Mouse (Mus musculus): ENCODE results near the gene Prkcsh. TPM values are rescaled to one million over a fixed set of nuclear protein-coding genes. Genes with fewer than 3 reads are reported as not detected.

Gene Prkcsh
- polyA plus RNA-seq, 1 experiment from 2014 or later, result 85.5 TPM

DNA sequence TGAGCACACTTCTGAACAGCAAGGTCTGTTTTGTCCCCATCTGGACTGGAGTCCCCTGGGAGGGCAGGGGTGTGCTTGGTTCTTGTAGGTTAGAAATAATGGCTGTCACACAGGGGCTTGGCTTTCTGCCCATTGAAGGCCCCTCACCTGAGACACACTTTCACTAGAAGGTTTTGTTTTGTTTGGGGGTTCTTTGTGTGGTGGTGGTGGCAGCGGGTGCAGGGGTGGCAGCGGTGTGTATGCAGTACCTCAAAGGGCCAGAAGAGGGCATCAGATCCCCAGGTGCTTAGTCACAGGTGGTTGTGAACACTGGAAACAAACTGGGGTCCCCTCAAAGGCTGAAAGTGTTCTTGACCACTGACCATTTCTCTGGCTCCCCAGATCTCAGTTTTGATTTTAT lies 24.6 kb upstream of the Prkcsh start:
- Histone ChIP-seq H3K4me2 (no peak overlapping the region), H3K9ac (ENCODE audit: low read length) (no peak overlapping the region), H3K27me3 (ENCODE audit: control insufficient read depth, insufficient read depth, low read length) (no peaks in the 10 kb centered on the region; the same call in 1 of the 2 replicates), H3K36me3 (ENCODE audit: control insufficient read depth, insufficient read depth, low read length) (no peaks in the 10 kb centered on the region), H3K4me3 (ENCODE audit: low read depth, low read length) (no peak overlapping the region), H3K27ac (ENCODE audit: low read depth, low read length) (no peak overlapping the region), H3K4me1 (ENCODE audit: control insufficient read depth, insufficient read depth, low read length) (no peaks in the 10 kb centered on the region), H3K9me3 (ENCODE audit: control insufficient read depth, low read length) (no peaks in the 10 kb centered on the region)
- DNase-seq (ENCODE audit: low spot score, missing footprints) (no peak), ATAC-seq (ENCODE audit: low FRiP score) (no peak)
- 27% methylated on average over 2 of the region's 2 CpGs for WGBS

DNA sequence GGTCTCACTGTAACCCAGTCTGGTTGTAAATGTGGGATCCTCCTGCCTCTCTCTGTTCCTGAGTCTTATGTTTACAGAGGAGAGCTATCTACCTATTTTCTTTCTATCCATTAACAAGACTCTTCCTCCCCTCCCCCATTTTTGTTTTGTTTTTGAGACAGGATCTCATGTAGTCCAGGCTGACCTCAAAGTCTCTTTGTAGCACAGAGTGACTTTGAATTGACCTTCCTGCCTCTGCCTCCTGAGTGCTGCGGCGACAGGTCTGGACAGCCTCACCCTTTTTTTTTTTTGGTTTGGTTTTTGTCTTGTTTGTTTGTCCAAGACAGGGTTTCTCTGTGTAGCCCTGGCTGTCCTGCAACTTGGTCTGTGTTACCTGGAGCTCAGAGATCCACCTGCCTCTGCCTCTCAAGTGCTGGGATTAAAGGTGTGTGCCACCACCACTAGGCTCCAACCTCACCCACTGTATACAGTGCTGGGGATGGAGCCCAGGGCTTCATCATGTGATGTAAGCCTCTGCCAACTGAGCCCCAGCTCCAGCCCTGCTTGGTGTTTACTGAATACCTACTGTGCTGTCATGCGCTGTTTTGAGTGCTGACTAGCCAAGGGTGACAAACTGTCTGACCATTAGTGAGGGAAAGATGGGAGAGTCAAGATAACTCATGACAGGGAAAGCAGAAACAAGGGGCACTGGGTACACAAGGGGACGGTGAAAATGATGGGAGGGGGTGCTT lies 24.0 kb upstream of the Prkcsh start:
- Histone ChIP-seq H3K4me2 (no peak overlapping the region), H3K36me3 (ENCODE audit: control insufficient read depth, insufficient read depth, low read length) (no peaks in the 10 kb centered on the region), H3K27me3 (ENCODE audit: control insufficient read depth, insufficient read depth, low read length) (no peaks in the 10 kb centered on the region; the same call in 1 of the 2 replicates), H3K27ac (ENCODE audit: low read depth, low read length) (no peak overlapping the region), H3K4me1 (ENCODE audit: control insufficient read depth, insufficient read depth, low read length) (peaks cover under 1% of the 10 kb centered on the region; the same call in 1 of the 2 replicates), H3K4me3 (ENCODE audit: low read depth, low read length) (no peak overlapping the region), H3K9ac (ENCODE audit: low read length) (no peak overlapping the region), H3K9me3 (ENCODE audit: control insufficient read depth, low read length) (no peaks in the 10 kb centered on the region)
- DNase-seq (ENCODE audit: low spot score, missing footprints), result no peak
- ATAC-seq (ENCODE audit: low FRiP score), result no peak
- WGBS, result 90% methylated on average over 4 of the region's 4 CpGs

DNA sequence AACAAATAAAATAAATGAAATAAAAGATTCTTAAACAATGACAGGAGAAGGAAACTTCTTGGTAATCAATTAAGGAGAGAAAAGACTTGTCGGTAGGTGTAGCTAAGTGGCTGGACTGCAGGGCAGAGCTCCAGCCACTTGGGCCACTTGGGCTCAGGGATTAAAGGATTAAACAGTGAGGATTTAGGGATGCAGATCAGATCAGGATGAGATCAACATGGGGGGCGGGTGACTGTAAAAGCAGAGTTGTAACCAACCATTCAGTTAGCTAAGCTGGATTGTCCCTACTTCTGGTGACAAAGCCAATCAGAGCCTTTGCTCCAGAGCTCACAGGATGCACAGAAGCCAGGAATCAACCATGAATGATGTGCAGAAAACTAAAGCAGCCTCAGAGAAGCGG lies 18.7 kb upstream of the Prkcsh start:
- Histone ChIP-seq H3K36me3 (ENCODE audit: control insufficient read depth, insufficient read depth, low read length) (no peaks in the 10 kb centered on the region), H3K4me3 (ENCODE audit: low read depth, low read length) (no peak overlapping the region), H3K27ac (ENCODE audit: low read depth, low read length) (no peak overlapping the region), H3K9ac (ENCODE audit: low read length) (no peak overlapping the region), H3K9me3 (ENCODE audit: control insufficient read depth, low read length) (no peaks in the 10 kb centered on the region), H3K27me3 (ENCODE audit: control insufficient read depth, insufficient read depth, low read length) (peaks cover 33% of the 10 kb centered on the region), H3K4me2 (no peak overlapping the region), H3K4me1 (ENCODE audit: control insufficient read depth, insufficient read depth, low read length) (peaks cover 16% of the 10 kb centered on the region)
- no peak for DNase-seq (ENCODE audit: low spot score, missing footprints)
- ATAC-seq (ENCODE audit: low FRiP score), result peak; percentile 35; the same call in 1 of the 2 replicates
- 4% methylated on average over 3 of the region's 3 CpGs for WGBS

DNA sequence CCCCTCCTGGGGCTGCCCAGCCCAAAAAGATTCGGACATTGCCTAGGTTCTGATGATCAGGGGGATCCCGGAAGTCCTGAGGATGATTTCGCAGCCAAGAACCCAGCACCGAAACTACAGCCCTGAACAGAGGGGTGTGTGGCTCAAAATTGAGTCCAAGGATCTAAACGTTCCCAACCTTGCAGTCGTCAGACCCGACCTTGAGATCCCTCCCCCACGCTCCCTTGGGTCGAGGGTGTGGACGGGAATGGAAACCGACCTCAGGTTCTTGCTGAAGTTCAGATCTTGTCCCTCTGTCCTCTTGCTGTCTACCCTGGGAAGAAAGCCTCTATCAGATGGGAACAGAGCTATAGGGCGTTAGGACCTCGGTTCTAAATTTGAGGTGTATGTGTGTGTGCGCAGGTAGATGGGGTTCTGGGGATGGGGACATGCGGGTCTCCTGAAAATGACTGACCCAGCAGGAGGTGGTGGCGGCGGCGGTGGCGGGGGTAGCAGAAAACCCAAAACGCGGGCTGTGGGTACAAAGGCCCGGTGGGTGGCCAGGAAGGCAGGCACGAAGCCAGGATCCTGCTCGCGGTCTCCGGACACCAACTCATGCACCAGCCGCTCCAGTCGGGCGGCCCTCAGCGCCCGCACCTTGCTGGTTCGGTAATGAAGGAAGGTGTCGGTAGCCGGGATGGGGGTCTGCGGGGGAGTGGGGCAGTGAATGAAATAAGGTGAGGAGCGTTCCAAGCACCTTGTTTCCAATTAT lies 14.8 kb upstream of the Prkcsh start:
- DNase-seq (ENCODE audit: low spot score, missing footprints) (no peak), ATAC-seq (ENCODE audit: low FRiP score) (no peak)
- H3K4me3 ChIP-seq (ENCODE audit: low read depth, low read length), result 0 out of 2 replicates have a peak overlapping the region, but pooled peaks have one; percentile 9
- H3K27me3 ChIP-seq (ENCODE audit: control insufficient read depth, insufficient read depth, low read length), result peaks cover 65% of the 10 kb centered on the region
- H3K4me2 ChIP-seq, result peak overlapping the region; percentile 73
- WGBS, result 9% methylated on average over 36 of the region's 36 CpGs
- H3K4me1 ChIP-seq (ENCODE audit: control insufficient read depth, insufficient read depth, low read length), result peaks cover 29% of the 10 kb centered on the region
- no peak overlapping the region for H3K9ac ChIP-seq (ENCODE audit: low read length)
- H3K9me3 ChIP-seq (ENCODE audit: control insufficient read depth, low read length), result no peaks in the 10 kb centered on the region
- H3K36me3 ChIP-seq (ENCODE audit: control insufficient read depth, insufficient read depth, low read length), result no peaks in the 10 kb centered on the region
- no peak overlapping the region for H3K27ac ChIP-seq (ENCODE audit: low read depth, low read length)

DNA sequence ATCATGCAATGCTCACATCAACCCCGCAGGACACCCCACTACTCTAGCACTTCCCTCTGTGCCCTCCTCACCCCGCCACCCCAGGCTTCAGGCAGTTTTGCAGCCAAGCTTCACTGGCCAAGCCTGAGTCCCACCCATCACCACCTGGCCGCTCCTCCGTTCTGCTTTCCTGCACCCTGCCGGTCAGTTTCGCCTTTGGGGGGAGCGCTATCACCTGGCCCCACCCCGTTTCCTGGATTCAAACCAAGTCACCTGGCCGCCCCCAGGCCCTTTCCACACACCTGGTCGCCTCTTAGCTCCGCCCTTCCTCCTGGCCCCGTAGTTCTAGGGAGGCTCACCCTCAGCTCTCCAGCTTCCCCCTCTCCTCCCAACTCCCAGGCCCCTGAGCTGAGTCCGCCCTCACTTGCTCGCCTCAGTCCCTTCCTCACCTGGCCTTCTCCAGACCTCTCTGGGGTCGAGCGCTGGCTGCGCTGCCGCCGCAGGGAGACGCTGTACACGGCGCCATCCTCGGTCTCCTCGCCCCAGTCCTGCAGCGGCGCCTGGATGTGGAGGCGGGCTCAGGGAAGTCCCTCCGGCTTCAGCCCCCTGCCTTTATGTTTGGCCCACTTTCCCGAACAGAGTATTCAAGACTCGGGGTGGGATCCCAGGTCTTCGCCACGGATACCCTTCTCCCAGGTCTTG lies 14.0 kb upstream of the Prkcsh start:
- H3K4me1 ChIP-seq (ENCODE audit: control insufficient read depth, insufficient read depth, low read length), result peaks cover 28% of the 10 kb centered on the region
- WGBS, result under 1% methylated on average over 32 of the region's 32 CpGs
- H3K27ac ChIP-seq (ENCODE audit: low read depth, low read length), result no peak overlapping the region
- H3K27me3 ChIP-seq (ENCODE audit: control insufficient read depth, insufficient read depth, low read length), result peaks cover 65% of the 10 kb centered on the region
- no peaks in the 10 kb centered on the region for H3K9me3 ChIP-seq (ENCODE audit: control insufficient read depth, low read length)
- H3K4me3 ChIP-seq (ENCODE audit: low read depth, low read length), result peak overlapping the region; percentile 35
- H3K9ac ChIP-seq (ENCODE audit: low read length), result peak overlapping the region; percentile 57
- DNase-seq (ENCODE audit: low spot score, missing footprints) (peak; percentile 92), ATAC-seq (ENCODE audit: low FRiP score) (peak; percentile 18; the same call in 1 of the 2 replicates)
- no peaks in the 10 kb centered on the region for H3K36me3 ChIP-seq (ENCODE audit: control insufficient read depth, insufficient read depth, low read length)
- peak overlapping the region; percentile 73 for H3K4me2 ChIP-seq

DNA sequence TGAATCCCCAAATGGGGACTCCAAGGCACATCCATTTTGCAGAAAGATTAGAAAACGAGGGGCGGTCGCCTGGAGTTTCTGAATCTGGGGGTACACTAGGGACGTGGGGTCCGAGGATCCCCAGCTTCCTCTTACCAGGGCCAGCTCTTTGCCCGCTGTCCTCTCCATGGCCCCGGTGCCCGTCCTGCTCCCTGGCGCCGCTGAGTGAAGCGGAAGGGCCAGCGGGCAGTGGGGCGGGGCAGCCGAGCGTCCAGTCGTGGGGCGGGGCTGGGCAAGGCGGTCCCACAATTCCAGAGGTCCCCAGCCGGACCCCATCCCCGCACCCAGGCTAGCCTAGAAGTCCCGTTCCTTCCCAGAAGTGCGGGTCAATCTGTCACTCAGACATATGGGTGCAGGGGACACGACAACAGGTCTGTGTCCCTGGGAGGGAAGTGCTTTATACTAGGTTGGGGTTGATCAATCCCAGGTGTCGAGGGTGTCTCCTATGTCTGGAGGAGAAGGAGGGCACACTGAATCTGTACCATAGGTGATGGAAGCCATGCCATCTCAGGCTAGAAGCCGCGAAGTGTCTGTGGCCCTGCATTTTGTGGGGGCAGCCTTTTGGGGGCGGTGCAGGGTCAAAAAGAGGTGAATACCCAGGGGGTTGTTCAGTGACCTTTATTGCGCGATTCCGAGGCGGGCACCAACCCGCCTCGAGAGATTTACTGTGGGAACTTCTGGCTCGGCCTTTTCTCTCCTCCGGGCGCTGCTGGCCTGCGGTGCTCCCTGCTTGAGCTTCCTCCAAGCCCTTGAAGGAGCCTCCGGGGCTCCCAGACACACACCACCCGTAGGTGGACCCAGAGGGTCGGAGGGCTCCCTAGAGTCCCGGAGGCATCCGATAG lies 13.1 kb upstream of the Prkcsh start, which contains the start of gene Rgl3:
TSS of gene Rgl3 (minus strand) at position 217 of the 881 bp plus-strand sequence.
- H3K4me2 ChIP-seq, result peak within 1 kb of the TSS; percentile 73
- WGBS, result under 1% methylated on average over 42 of the region's 42 CpGs
- no peaks in the 10 kb centered on the region for H3K36me3 ChIP-seq (ENCODE audit: control insufficient read depth, insufficient read depth, low read length)
- no peak within 1 kb of the TSS for H3K27ac ChIP-seq (ENCODE audit: low read depth, low read length)
- no peaks in the 10 kb centered on the region for H3K9me3 ChIP-seq (ENCODE audit: control insufficient read depth, low read length)
- H3K27me3 ChIP-seq (ENCODE audit: control insufficient read depth, insufficient read depth, low read length), result peaks cover 65% of the 10 kb centered on the region
- ATAC-seq (ENCODE audit: low FRiP score), result peak; percentile 49; the same call in 1 of the 2 replicates
- peak within 1 kb of the TSS; percentile 35 for H3K4me3 ChIP-seq (ENCODE audit: low read depth, low read length)
- H3K4me1 ChIP-seq (ENCODE audit: control insufficient read depth, insufficient read depth, low read length), result peaks cover 23% of the 10 kb centered on the region
- H3K9ac ChIP-seq (ENCODE audit: low read length), result peak within 1 kb of the TSS; percentile 57
- peak; percentile 91 for DNase-seq (ENCODE audit: low spot score, missing footprints)

DNA sequence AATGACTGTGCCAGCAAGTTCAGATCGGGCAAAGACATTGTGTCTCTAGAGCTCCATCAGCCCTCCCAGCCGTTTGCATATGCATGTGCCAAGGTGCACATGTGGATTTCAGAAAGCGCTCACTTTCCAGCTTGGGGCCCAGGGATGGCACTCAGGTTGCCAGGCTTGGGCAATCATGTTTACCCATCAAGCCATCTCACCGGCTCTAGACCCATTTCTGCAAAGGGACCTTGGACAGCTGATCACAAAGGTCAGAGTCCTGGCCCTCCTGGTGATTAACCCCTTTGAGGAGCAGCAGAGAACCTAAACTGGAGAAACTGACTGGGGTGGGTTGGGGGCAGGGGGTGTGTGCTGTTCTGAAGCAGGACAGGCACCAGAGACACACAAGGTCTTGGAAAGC lies 10.4 kb upstream of the Prkcsh start:
- WGBS, result 78% methylated on average over 4 of the region's 4 CpGs
- Histone ChIP-seq H3K4me3 (ENCODE audit: low read depth, low read length) (no peak overlapping the region), H3K36me3 (ENCODE audit: control insufficient read depth, insufficient read depth, low read length) (no peaks in the 10 kb centered on the region), H3K4me2 (no peak overlapping the region), H3K27me3 (ENCODE audit: control insufficient read depth, insufficient read depth, low read length) (peaks cover 49% of the 10 kb centered on the region), H3K4me1 (ENCODE audit: control insufficient read depth, insufficient read depth, low read length) (peaks cover 21% of the 10 kb centered on the region), H3K9me3 (ENCODE audit: control insufficient read depth, low read length) (no peaks in the 10 kb centered on the region), H3K9ac (ENCODE audit: low read length) (no peak overlapping the region), H3K27ac (ENCODE audit: low read depth, low read length) (no peak overlapping the region)
- ATAC-seq (ENCODE audit: low FRiP score) (no peak), DNase-seq (ENCODE audit: low spot score, missing footprints) (no peak)

DNA sequence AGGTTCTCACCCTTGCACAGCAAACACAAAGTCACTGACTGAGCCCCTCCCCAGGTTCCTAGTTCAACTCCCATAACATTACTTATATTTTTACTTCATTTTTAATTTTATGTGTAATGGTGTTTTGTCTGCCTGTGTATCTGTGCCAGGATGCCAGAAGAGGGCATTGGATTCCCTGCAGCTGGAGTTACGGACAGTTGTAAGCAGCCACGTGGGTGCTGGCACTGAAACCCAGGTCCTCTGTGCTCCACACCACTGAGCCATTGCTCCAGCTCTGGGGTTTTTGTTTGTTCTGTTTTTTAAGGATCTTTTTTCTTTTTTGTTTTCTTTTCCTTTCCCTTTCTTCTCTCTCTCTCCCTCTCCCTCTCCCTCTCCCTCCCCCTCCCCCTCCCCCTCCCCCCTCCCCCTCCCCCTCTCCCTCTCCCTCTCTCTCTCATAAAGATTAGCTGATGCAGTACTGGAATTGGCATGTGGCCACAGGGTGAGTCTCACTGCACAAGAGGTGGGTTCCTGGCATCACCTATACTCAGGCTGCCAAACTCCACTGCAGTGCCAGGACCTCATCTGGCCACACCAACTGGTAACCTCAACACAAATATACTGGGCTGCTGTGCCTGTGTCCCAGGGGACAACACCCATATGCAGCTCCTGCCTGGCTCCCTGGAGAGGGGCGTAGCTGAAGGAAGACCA lies 6.3 kb upstream of the Prkcsh start:
- Histone ChIP-seq H3K4me3 (ENCODE audit: low read depth, low read length) (no peak overlapping the region), H3K9ac (ENCODE audit: low read length) (no peak overlapping the region), H3K27me3 (ENCODE audit: control insufficient read depth, insufficient read depth, low read length) (peaks cover 8% of the 10 kb centered on the region), H3K4me2 (no peak overlapping the region), H3K9me3 (ENCODE audit: control insufficient read depth, low read length) (no peaks in the 10 kb centered on the region), H3K36me3 (ENCODE audit: control insufficient read depth, insufficient read depth, low read length) (no peaks in the 10 kb centered on the region), H3K27ac (ENCODE audit: low read depth, low read length) (no peak overlapping the region), H3K4me1 (ENCODE audit: control insufficient read depth, insufficient read depth, low read length) (no peaks in the 10 kb centered on the region)
- WGBS, result 85% methylated on average over 3 of the region's 3 CpGs
- DNase-seq (ENCODE audit: low spot score, missing footprints) (no peak), ATAC-seq (ENCODE audit: low FRiP score) (no peak)
